Mouse (Mus musculus): ENCODE measurements around the gene Btbd16.

Gene Btbd16

GRCm38 (mm10) chr7:130773914-130774630 is at the start of gene Btbd16:
Btbd16 (plus strand) TSS chr7:130774069.
- DNase-seq (ENCODE audit: extremely low read depth, insufficient read length, low spot score), result no peak

- DNase-seq (ENCODE audit: extremely low read depth, insufficient read length, low spot score), result no peak
Measured at GRCm38 (mm10) chr7:130726185-130726584, 47.7 kb upstream of the Btbd16 start.

- no peak for DNase-seq (ENCODE audit: extremely low read depth, insufficient read length, low spot score)
Measured at GRCm38 (mm10) chr7:130726724-130727422, 47.0 kb upstream of the Btbd16 start.

GRCm38 (mm10) chr7:130727560-130727959 is 46.3 kb upstream of the Btbd16 start:
- DNase-seq (ENCODE audit: extremely low read depth, insufficient read length, low spot score), result no peak

- DNase-seq (ENCODE audit: extremely low read depth, insufficient read length, low spot score), result no peak
Measured at GRCm38 (mm10) chr7:130731792-130732191, 42.1 kb upstream of the Btbd16 start.

- DNase-seq (ENCODE audit: extremely low read depth, insufficient read length, low spot score), result no peak
Measured at GRCm38 (mm10) chr7:130732908-130733307, 41.0 kb upstream of the Btbd16 start.

GRCm38 (mm10) chr7:130733423-130733822 is 40.4 kb upstream of the Btbd16 start:
- DNase-seq (ENCODE audit: extremely low read depth, insufficient read length, low spot score), result no peak

GRCm38 (mm10) chr7:130734195-130734787 is 39.6 kb upstream of the Btbd16 start:
- DNase-seq (ENCODE audit: extremely low read depth, insufficient read length, low spot score), result no peak

- DNase-seq (ENCODE audit: extremely low read depth, insufficient read length, low spot score), result no peak
Measured at GRCm38 (mm10) chr7:130741099-130741498, 32.8 kb upstream of the Btbd16 start.

GRCm38 (mm10) chr7:130743239-130744025 is 30.4 kb upstream of the Btbd16 start:
- DNase-seq (ENCODE audit: extremely low read depth, insufficient read length, low spot score), result no peak

GRCm38 (mm10) chr7:130749165-130749564 is 24.7 kb upstream of the Btbd16 start:
- DNase-seq (ENCODE audit: extremely low read depth, insufficient read length, low spot score), result no peak

GRCm38 (mm10) chr7:130750752-130751490 is 22.9 kb upstream of the Btbd16 start:
- no peak for DNase-seq (ENCODE audit: extremely low read depth, insufficient read length, low spot score)

GRCm38 (mm10) chr7:130751678-130752077 is 22.2 kb upstream of the Btbd16 start:
- DNase-seq (ENCODE audit: extremely low read depth, insufficient read length, low spot score), result no peak

GRCm38 (mm10) chr7:130754790-130755189 is 19.1 kb upstream of the Btbd16 start:
- no peak for DNase-seq (ENCODE audit: extremely low read depth, insufficient read length, low spot score)

GRCm38 (mm10) chr7:130756343-130756835 is 17.5 kb upstream of the Btbd16 start:
- no peak for DNase-seq (ENCODE audit: extremely low read depth, insufficient read length, low spot score)

GRCm38 (mm10) chr7:130757326-130757865 is 16.5 kb upstream of the Btbd16 start:
- DNase-seq (ENCODE audit: extremely low read depth, insufficient read length, low spot score), result no peak

GRCm38 (mm10) chr7:130762071-130762897 is 11.6 kb upstream of the Btbd16 start:
- DNase-seq (ENCODE audit: extremely low read depth, insufficient read length, low spot score), result peak; percentile 55

- no peak for DNase-seq (ENCODE audit: extremely low read depth, insufficient read length, low spot score)
Measured at GRCm38 (mm10) chr7:130764160-130764559, 9.7 kb upstream of the Btbd16 start.

All from 3134 (cell line).